Mouse (Mus musculus) ES-CJ7 (cell line): ENCODE measurements around the gene Sipa1l3.

Source experiments
- DNase-seq: peaks from one replicate; pipeline ENCODE4 v3.0.0; 2011; ENCODE audit warnings: low read depth, low spot score

Sipa1l3 gene

GRCm38 (mm10) chr7:29337766-29338165 lies 180.7 kb downstream of the Sipa1l3 start:
- no peak for DNase-seq

GRCm38 (mm10) chr7:29336795-29337319 lies 181.6 kb downstream of the Sipa1l3 start:
- no peak for DNase-seq

- DNase-seq, result no peak
These were observed 182.4 kb downstream of the Sipa1l3 start for GRCm38 (mm10) chr7:29335841-29336671.

- no peak for DNase-seq
These were observed 183.2 kb downstream of the Sipa1l3 start for GRCm38 (mm10) chr7:29335276-29335675.

GRCm38 (mm10) chr7:29334156-29334555 lies 184.3 kb downstream of the Sipa1l3 start:
- DNase-seq, result no peak

- no peak for DNase-seq
These were observed 189.5 kb downstream of the Sipa1l3 start for GRCm38 (mm10) chr7:29328984-29329383.

- DNase-seq, result no peak
These were observed 191.4 kb downstream of the Sipa1l3 start for GRCm38 (mm10) chr7:29327087-29327486.

GRCm38 (mm10) chr7:29319337-29320307 lies 198.8 kb downstream of the Sipa1l3 start:
- peak; percentile 91 for DNase-seq

GRCm38 (mm10) chr7:29318115-29318911 lies 200.1 kb downstream of the Sipa1l3 start:
- DNase-seq, result peak; percentile 60

- DNase-seq, result peak; percentile 95
These were observed 200.9 kb downstream of the Sipa1l3 start for GRCm38 (mm10) chr7:29317558-29317957.

- peak; percentile 80 for DNase-seq
These were observed 201.5 kb downstream of the Sipa1l3 start for GRCm38 (mm10) chr7:29316976-29317375.

GRCm38 (mm10) chr7:29316137-29316734 lies 202.2 kb downstream of the Sipa1l3 start:
- DNase-seq, result no peak

- no peak for DNase-seq
These were observed 203.4 kb downstream of the Sipa1l3 start for GRCm38 (mm10) chr7:29314844-29315628.

GRCm38 (mm10) chr7:29313572-29314261 lies 204.7 kb downstream of the Sipa1l3 start:
- DNase-seq, result no peak

GRCm38 (mm10) chr7:29313051-29313450 lies 205.4 kb downstream of the Sipa1l3 start:
- DNase-seq, result peak; percentile 52

GRCm38 (mm10) chr7:29309749-29310148 lies 208.7 kb downstream of the Sipa1l3 start:
- no peak for DNase-seq

- peak; percentile 29 for DNase-seq
These were observed 209.2 kb downstream of the Sipa1l3 start for GRCm38 (mm10) chr7:29309221-29309721.

- peak; percentile 88 for DNase-seq
These were observed 210.9 kb downstream of the Sipa1l3 start for GRCm38 (mm10) chr7:29307350-29308104.
